Mouse (Mus musculus) frontal cortex, postnatal 10 days (tissue): ENCODE results near the gene Myo5a.

Source experiments
- DNase-seq, 2 experiments: peaks; one replicate each; pipeline ENCODE4 v3.0.0; 2022; ENCODE audit warnings: low spot score in 2 of 2, mixed read lengths in 1 of 2

Myo5a gene

DNA sequence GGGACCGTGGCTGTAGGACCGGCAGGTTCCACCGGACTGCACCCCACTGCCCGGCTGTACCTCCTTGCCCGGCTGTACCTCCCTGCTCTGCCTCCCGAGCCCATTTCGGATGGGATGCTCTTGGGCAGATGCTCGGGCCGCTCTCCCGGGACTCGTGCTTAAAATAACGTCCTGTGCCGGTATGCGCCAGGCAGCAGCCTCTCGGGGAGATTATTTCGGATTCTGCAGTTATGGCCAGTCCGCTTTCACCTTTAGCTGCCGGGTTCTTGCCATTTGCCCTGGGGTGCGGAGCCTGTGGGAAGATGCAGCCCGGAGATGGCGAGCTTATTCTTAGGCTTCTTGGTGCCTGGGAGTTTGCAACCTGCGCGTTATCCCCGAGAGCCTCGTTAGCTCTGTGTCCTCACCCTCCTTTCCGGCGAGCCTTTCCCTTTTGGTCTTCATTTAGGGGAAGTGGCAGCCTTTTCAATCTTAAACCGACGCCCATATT, 934 bp downstream of the Myo5a start:
- DNase-seq = no peak

DNA sequence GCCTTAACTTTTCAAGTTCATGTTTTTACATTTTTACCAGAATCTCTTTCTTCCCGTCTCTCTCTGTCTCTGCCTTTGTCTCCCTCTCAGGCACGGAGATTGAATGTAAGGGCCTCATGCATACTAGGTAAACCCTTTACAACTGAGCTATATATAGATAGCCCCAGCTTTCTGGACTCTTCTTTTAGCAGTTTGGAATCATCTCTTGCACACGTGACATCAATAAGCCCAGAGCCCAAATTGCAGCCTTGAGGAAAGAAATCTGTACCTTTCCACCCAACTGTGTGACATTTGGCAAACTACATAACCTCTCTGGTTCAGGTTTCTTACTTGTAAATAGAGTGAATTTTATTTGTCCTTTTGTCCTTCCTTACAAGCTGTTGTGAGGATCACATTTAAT, 1.5 kb downstream of the Myo5a start:
- DNase-seq = no peak

DNA sequence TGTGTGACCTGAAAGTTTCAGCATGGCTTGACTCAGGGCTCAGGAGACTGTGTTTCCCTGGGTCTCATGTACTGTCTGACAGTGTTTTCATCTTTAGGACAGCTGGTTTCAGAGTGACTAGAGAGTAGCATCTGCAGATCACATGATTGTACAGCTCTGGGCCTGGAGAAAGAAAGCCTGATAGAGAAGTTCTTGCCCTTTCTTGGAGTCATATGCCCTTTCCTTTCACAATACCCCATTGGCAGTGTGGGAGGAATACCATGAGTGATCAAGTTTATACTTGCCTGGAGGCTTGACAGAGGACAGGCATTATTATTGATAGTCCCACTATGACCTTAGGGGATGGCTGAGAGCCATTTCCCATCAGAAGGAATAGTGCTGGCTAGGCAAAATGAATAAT, 6.4 kb downstream of the Myo5a start:
- no peak for DNase-seq

DNA sequence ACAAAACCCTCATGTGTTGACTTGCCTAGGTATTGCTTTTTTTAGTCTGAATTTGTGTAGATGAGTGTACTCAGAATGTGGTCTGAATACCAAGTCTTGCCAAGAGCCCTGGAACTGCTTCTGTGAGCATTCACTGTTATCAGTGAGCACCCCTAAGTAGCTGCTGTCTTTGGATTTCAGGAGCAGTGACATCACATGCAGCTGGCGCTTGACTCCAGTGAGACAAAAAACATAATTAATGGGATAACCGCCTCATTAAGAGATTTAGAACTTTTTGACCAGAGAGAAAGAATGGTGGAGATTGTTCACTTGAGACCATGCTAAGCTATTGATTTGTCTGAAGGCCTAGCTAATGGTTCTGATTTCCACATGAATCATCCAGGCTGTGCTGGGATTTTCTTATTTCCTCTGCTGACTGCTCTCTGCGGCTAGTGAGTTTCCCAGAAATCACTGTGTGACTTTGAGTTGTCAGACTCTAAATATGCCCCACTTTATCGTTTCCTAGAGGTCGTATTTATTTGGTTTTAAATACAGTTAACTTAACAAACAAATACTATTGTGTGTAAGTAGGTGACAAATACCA, 14.5 kb downstream of the Myo5a start:
- DNase-seq = no peak

DNA sequence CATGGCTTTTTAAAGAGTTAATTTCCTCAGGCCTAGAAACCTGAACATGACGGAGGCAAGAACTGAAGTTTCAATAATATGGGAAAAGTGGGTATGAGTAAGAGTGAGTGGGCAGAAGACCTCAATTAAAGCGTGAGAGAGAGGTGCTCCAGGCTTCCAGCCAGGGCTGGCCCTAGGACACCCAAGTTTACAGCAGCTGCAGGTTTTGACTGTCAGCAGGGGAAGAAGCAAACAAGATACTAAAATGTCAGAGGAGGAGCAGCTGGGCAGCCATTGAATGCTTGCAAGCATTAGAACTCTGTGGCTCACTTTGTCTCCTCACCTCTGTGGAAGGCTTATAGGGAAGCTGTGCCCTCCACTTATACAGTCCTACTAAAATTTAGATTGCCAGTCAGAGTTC, 17.0 kb downstream of the Myo5a start:
- no peak for DNase-seq

DNA sequence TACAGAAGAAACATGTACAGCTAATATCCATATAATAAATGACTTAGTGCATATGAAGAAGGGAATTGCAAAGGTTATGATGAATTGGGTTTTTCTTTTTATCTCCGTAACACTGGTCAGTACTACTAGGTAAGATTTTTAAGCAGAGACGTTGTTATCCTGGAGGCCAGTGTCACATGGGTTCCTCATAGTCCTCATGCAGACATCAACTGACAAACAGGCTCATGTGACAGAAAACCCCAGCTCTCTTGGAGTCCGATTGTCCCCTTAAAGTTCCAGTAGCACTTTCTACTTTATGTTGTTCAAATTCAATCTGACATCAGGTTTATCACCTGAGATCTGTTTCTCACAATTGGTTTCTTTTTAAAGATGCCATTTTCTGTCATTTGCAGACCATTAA, 18.5 kb downstream of the Myo5a start:
- no peak for DNase-seq

DNA sequence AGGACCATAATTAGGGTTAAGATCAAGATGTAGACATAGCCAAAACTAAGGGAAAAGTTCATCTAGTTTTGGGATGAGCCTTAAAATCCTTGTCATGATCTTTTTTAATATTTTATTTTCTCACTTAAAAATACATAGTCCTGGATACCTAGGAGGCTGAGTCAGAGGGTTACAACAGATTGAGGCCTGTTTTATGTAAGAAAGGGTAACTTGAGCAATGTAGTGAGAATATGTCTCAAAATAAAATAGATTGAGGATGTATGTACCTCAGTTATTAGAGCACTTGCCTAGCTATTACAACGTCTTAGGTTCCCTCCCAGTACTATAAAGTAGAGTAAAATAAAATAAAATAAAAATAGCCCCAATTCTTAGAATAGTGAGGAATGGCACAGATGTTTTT, 21.3 kb downstream of the Myo5a start:
- no peak for DNase-seq

- DNase-seq = no peak
Observed at GRCm38 (mm10) chr9:75094762-75095161, 23.9 kb downstream of the Myo5a start.

DNA sequence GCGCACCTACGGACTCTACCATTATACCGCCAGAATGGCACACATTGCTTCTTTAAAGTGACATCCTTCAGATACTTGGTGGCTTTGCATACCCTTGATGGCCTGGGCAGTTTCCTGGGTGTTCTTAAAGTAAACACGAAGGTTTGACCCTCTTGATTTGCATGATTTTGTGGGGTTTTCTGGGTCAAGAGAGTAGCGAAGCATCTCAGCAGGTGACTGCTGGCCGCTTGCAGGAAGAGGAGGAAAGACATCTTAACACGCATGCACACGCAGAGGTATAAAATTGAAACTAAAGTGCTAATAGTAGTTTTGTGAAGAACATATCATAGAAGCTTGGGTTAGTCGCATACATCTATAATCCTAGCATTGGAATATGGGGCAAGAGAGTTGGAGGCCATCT, 28.1 kb downstream of the Myo5a start:
- no peak for DNase-seq

DNA sequence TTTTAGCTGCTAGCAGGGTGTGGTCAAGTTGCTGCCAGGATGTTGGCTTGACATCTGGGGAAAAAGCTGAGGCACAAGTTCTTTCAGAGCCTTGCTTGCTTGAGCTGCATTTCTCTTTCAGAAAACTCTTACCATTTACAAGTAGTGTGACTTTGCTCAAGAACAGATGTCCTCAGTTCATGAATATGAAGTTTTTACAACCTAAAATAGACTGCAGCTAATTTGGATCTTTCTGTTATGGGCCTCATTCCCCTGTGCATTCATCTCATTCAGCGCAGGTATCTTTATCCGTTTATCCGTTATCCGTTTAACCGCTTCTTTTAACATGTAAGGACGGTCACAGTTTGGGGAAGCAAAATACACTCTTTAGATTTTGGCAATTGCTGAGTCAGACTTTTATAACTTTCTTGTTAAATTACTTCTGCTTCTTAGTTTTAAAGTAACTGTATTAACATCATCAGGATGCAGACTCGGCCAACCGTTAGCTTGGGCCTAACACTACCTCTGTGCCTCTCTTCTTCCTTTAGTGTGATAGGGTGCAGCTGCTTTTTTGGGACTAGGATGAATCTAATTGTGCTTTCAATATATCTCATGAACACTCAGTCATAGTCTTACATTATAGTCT, 29.5 kb downstream of the Myo5a start:
- DNase-seq = no peak

- DNase-seq = no peak
Observed at GRCm38 (mm10) chr9:75102131-75102530, 31.3 kb downstream of the Myo5a start.

GRCm38 (mm10) chr9:75116571-75117177, 45.9 kb downstream of the Myo5a start:
- DNase-seq = no peak

- DNase-seq = no peak
Observed at GRCm38 (mm10) chr9:75121126-75121525, 50.3 kb downstream of the Myo5a start.

GRCm38 (mm10) chr9:75124201-75124721, 53.4 kb downstream of the Myo5a start:
- no peak for DNase-seq

- DNase-seq = no peak
Observed at GRCm38 (mm10) chr9:75130553-75130952, 59.7 kb downstream of the Myo5a start.

DNA sequence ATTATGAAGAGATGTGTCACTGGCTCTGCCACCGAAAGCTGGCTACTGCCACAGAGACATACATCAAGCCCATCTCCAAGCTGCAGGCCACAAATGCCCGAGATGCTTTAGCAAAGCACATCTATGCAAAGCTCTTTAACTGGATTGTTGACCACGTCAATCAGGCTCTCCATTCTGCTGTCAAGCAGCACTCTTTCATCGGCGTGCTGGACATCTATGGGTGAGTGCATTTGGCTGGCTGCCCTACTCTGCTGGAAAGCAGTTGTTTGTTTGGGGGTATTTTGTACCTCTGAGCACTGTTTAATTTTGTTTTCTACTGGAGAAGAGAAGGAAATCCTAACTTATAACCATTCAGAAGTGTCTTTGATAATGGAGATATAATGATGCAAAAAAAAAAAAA, 76.1 kb downstream of the Myo5a start:
- no peak for DNase-seq

DNA sequence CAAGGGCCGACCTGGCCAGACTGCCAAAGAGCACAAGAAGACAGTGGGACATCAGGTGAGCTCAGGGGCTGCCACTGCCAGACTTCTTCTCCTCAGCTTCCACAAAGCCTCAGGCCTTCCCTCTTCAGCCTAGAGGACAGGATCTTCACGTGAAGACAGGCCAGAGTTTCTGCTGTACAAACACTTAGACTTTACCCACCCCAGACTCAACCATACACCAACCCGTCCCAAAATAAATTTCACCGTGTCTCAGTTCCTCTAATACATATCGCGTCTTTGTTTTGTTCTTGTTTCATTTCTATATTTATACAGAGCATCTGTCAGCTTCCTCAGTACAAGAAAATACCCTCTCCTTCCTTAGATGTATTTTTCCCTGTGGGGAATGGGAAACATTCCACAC, 89.7 kb downstream of the Myo5a start:
- DNase-seq = no peak

DNA sequence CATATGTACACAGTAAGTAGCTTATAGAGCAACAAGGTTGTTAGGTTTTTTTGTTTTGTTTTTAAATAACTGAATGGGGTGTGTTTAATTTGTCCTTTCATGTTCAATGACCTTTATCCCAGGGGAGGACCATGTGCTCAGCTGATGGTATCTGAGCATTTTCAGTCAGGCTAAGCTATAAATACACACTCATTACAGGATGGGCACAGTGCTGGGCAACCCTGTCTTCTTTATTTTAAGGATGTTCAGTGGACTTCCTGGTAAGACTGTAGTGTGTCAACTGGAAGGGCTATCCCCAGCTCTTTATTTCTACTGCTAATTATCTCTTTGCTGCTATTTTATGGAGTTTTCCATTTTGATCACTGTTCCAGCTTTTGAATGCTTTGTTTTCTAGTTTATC, 92.8 kb downstream of the Myo5a start:
- no peak for DNase-seq

GRCm38 (mm10) chr9:75171721-75172120, 100.9 kb downstream of the Myo5a start:
- DNase-seq = no peak

GRCm38 (mm10) chr9:75187646-75188260, 116.9 kb downstream of the Myo5a start:
- DNase-seq = no peak

GRCm38 (mm10) chr9:75193858-75194257, 123.0 kb downstream of the Myo5a start:
- DNase-seq = no peak

- no peak for DNase-seq
Observed at GRCm38 (mm10) chr9:75196335-75196734, 125.5 kb downstream of the Myo5a start.

DNA sequence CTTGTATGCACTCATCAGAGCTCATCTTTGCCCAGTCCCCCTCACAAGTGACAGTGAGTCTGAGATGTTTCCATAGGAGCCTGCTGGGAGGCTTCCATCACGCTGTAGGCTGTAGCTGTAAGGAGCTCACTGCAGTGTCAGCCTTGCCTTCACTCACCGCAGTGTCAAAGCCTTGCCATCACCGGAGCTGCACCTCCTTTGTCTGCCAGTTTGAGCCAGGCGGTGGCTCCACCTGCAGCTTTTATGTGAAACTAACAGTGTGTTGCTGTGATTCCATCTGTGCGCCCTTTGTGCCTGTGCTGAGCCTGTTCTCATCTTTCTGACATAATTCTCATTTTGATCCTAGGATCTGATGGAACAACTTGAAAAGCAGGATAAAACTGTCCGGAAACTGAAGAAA, 126.5 kb downstream of the Myo5a start:
- no peak for DNase-seq
